Mouse (Mus musculus): Measurements from ENCODE around the gene Mpped2. TPM values are rescaled to one million over a fixed set of nuclear protein-coding genes. Genes with fewer than 3 reads are reported as not detected.
A peak's percentile ranks its signal among the peaks of the same experiment; 100 is the strongest.

Gene Mpped2
- polyA plus RNA-seq, 1 experiment from 2014 or later, result 45.6 TPM

GRCm38 (mm10) chr2:106713151-106713550 is 20.1 kb downstream of the Mpped2 start:
- Histone ChIP-seq H3K4me2 (ENCODE audit: low read length) (no peak overlapping the region), H3K27ac (ENCODE audit: low read depth) (no peak overlapping the region), H3K4me1 (replicated peaks; ENCODE audit: control insufficient read depth, insufficient read depth, low read length) (peaks cover 5% of the 10 kb centered on the region), H3K9ac (ENCODE audit: low read length) (no peak overlapping the region), H3K9me3 (ENCODE audit: control insufficient read depth, low read length) (no peaks in the 10 kb centered on the region), H3K4me3 (ENCODE audit: low read depth, low read length) (no peak overlapping the region), H3K27me3 (replicated peaks; ENCODE audit: control insufficient read depth, insufficient read depth, low read length) (no peaks in the 10 kb centered on the region), H3K36me3 (ENCODE audit: control insufficient read depth, insufficient read depth, low read length) (no peaks in the 10 kb centered on the region)
- no peak for DNase-seq (ENCODE audit: low spot score)
- 23% methylated on average over 4 of the region's 4 CpGs for WGBS
- ATAC-seq (replicated peaks; ENCODE audit: low FRiP score, low TSS enrichment, low read depth), result no peak

GRCm38 (mm10) chr2:106715674-106716364 is 22.8 kb downstream of the Mpped2 start:
- ATAC-seq (replicated peaks; ENCODE audit: low FRiP score, low TSS enrichment, low read depth), result no peak
- peaks cover 5% of the 10 kb centered on the region for H3K4me1 ChIP-seq (replicated peaks; ENCODE audit: control insufficient read depth, insufficient read depth, low read length)
- no peak overlapping the region for H3K27ac ChIP-seq (ENCODE audit: low read depth)
- no peak overlapping the region for H3K9ac ChIP-seq (ENCODE audit: low read length)
- H3K9me3 ChIP-seq (ENCODE audit: control insufficient read depth, low read length), result no peaks in the 10 kb centered on the region
- no peak overlapping the region for H3K4me2 ChIP-seq (ENCODE audit: low read length)
- no peaks in the 10 kb centered on the region for H3K36me3 ChIP-seq (ENCODE audit: control insufficient read depth, insufficient read depth, low read length)
- 85% methylated on average over 10 of the region's 10 CpGs for WGBS
- H3K4me3 ChIP-seq (ENCODE audit: low read depth, low read length), result no peak overlapping the region
- no peak for DNase-seq (ENCODE audit: low spot score)
- no peaks in the 10 kb centered on the region for H3K27me3 ChIP-seq (replicated peaks; ENCODE audit: control insufficient read depth, insufficient read depth, low read length)

DNA sequence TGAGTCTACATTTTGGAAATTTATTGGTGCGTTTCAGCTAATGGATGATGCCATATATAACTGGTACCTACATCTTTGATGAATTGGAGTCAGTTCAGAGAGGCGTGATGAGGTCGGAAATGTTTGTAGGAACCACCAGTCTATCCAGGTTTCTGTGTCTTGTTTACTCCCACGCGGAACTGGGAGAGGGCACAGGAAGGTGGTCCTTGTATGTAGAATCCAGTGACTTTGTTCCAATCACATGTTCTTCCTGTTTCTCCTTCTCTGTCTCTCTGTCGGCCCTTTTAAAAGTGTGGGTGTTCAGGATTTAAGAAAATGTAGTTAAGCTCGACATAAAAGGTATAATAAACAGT is 23.3 kb downstream of the Mpped2 start:
- Histone ChIP-seq H3K27ac (ENCODE audit: low read depth) (no peak overlapping the region), H3K27me3 (replicated peaks; ENCODE audit: control insufficient read depth, insufficient read depth, low read length) (no peaks in the 10 kb centered on the region), H3K9ac (ENCODE audit: low read length) (no peak overlapping the region), H3K9me3 (ENCODE audit: control insufficient read depth, low read length) (no peaks in the 10 kb centered on the region), H3K4me2 (ENCODE audit: low read length) (no peak overlapping the region), H3K4me3 (ENCODE audit: low read depth, low read length) (no peak overlapping the region), H3K36me3 (ENCODE audit: control insufficient read depth, insufficient read depth, low read length) (no peaks in the 10 kb centered on the region), H3K4me1 (replicated peaks; ENCODE audit: control insufficient read depth, insufficient read depth, low read length) (peaks cover 5% of the 10 kb centered on the region)
- DNase-seq (ENCODE audit: low spot score) (no peak), ATAC-seq (replicated peaks; ENCODE audit: low FRiP score, low TSS enrichment, low read depth) (no peak)
- 70% methylated on average over 7 of the region's 7 CpGs for WGBS

DNA sequence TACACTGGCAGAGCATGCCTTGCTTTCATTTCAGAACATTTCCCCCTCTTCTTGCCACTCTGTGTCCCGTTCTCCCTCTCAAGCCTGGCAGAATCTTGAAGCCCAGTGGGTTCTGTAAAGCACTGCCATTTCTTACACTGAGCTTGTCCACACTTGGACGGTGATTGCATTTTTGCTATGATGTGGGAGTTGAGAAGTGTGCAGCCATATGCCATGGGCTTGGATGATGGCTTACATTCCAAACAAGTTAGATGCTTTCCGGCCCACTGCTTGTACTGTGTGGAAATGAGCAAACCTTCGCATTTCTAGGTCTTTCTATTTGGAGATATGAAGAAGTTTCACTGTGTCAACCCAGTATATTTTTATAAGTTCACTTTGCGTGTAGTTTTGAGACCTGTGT is 25.8 kb downstream of the Mpped2 start:
- no peaks in the 10 kb centered on the region for H3K36me3 ChIP-seq (ENCODE audit: control insufficient read depth, insufficient read depth, low read length)
- H3K4me2 ChIP-seq (ENCODE audit: low read length), result no peak overlapping the region
- no peaks in the 10 kb centered on the region for H3K27me3 ChIP-seq (replicated peaks; ENCODE audit: control insufficient read depth, insufficient read depth, low read length)
- no peaks in the 10 kb centered on the region for H3K9me3 ChIP-seq (ENCODE audit: control insufficient read depth, low read length)
- no peak overlapping the region for H3K9ac ChIP-seq (ENCODE audit: low read length)
- no peaks in the 10 kb centered on the region for H3K4me1 ChIP-seq (replicated peaks; ENCODE audit: control insufficient read depth, insufficient read depth, low read length)
- H3K4me3 ChIP-seq (ENCODE audit: low read depth, low read length), result no peak overlapping the region
- WGBS, result 85% methylated on average over 5 of the region's 5 CpGs
- no peak for DNase-seq (ENCODE audit: low spot score)
- ATAC-seq (replicated peaks; ENCODE audit: low FRiP score, low TSS enrichment, low read depth), result no peak
- H3K27ac ChIP-seq (ENCODE audit: low read depth), result no peak overlapping the region

GRCm38 (mm10) chr2:106719434-106719833 is 26.4 kb downstream of the Mpped2 start:
- DNase-seq (ENCODE audit: low spot score) (no peak), ATAC-seq (replicated peaks; ENCODE audit: low FRiP score, low TSS enrichment, low read depth) (no peak)
- no peaks in the 10 kb centered on the region for H3K27me3 ChIP-seq (replicated peaks; ENCODE audit: control insufficient read depth, insufficient read depth, low read length)
- no peaks in the 10 kb centered on the region for H3K36me3 ChIP-seq (ENCODE audit: control insufficient read depth, insufficient read depth, low read length)
- 72% methylated on average over 3 of the region's 3 CpGs for WGBS
- no peak overlapping the region for H3K4me3 ChIP-seq (ENCODE audit: low read depth, low read length)
- H3K9me3 ChIP-seq (ENCODE audit: control insufficient read depth, low read length), result no peaks in the 10 kb centered on the region
- H3K4me1 ChIP-seq (replicated peaks; ENCODE audit: control insufficient read depth, insufficient read depth, low read length), result no peaks in the 10 kb centered on the region
- H3K27ac ChIP-seq (ENCODE audit: low read depth), result no peak overlapping the region
- no peak overlapping the region for H3K9ac ChIP-seq (ENCODE audit: low read length)
- H3K4me2 ChIP-seq (ENCODE audit: low read length), result no peak overlapping the region

DNA sequence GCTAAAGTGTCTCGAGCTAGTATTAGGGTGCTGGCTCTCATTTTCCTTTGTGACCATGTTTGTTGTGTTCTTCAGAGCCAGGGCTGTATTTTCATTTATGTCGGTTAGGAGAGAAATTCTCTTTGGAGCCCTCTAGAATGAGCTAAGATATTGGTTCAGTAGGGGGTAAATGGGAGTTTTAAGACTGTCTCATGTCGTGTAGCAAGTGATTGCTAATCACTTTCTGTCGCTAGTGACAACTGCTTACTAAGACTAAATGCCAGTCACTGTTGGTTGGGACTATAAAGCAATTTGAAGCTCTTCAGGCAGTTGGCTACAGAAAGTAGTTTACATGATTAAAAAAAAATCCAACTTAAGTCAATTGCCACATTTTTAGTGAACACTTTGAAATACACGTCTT is 27.6 kb downstream of the Mpped2 start:
- H3K4me2 ChIP-seq (ENCODE audit: low read length), result no peak overlapping the region
- no peak overlapping the region for H3K4me3 ChIP-seq (ENCODE audit: low read depth, low read length)
- H3K27me3 ChIP-seq (replicated peaks; ENCODE audit: control insufficient read depth, insufficient read depth, low read length), result no peaks in the 10 kb centered on the region
- 50% methylated on average over 5 of the region's 5 CpGs for WGBS
- ATAC-seq (replicated peaks; ENCODE audit: low FRiP score, low TSS enrichment, low read depth), result no peak
- no peaks in the 10 kb centered on the region for H3K36me3 ChIP-seq (ENCODE audit: control insufficient read depth, insufficient read depth, low read length)
- no peak overlapping the region for H3K27ac ChIP-seq (ENCODE audit: low read depth)
- H3K4me1 ChIP-seq (replicated peaks; ENCODE audit: control insufficient read depth, insufficient read depth, low read length), result no peaks in the 10 kb centered on the region
- no peaks in the 10 kb centered on the region for H3K9me3 ChIP-seq (ENCODE audit: control insufficient read depth, low read length)
- DNase-seq (ENCODE audit: low spot score), result no peak
- no peak overlapping the region for H3K9ac ChIP-seq (ENCODE audit: low read length)

- ATAC-seq (replicated peaks; ENCODE audit: low FRiP score, low TSS enrichment, low read depth) (no peak), DNase-seq (ENCODE audit: low spot score) (no peak)
- WGBS, result 83% methylated on average over 4 of the region's 4 CpGs
- Histone ChIP-seq H3K27me3 (replicated peaks; ENCODE audit: control insufficient read depth, insufficient read depth, low read length) (no peaks in the 10 kb centered on the region), H3K27ac (ENCODE audit: low read depth) (no peak overlapping the region), H3K4me2 (ENCODE audit: low read length) (no peak overlapping the region), H3K9ac (ENCODE audit: low read length) (no peak overlapping the region), H3K4me1 (replicated peaks; ENCODE audit: control insufficient read depth, insufficient read depth, low read length) (no peaks in the 10 kb centered on the region), H3K4me3 (ENCODE audit: low read depth, low read length) (no peak overlapping the region), H3K9me3 (ENCODE audit: control insufficient read depth, low read length) (no peaks in the 10 kb centered on the region), H3K36me3 (ENCODE audit: control insufficient read depth, insufficient read depth, low read length) (0 out of 2 replicates have a peak, but pooled peaks cover 4% of the 10 kb centered on the region)
These were observed 29.0 kb downstream of the Mpped2 start for GRCm38 (mm10) chr2:106722020-106722419.

- ATAC-seq (replicated peaks; ENCODE audit: low FRiP score, low TSS enrichment, low read depth) (peak; percentile 61; the same call in 1 of the 2 replicates), DNase-seq (ENCODE audit: low spot score) (peak; percentile 59)
- Histone ChIP-seq H3K27me3 (replicated peaks; ENCODE audit: control insufficient read depth, insufficient read depth, low read length) (no peaks in the 10 kb centered on the region), H3K27ac (ENCODE audit: low read depth) (0 out of 2 replicates have a peak overlapping the region, but pooled peaks have one; percentile 9), H3K4me2 (ENCODE audit: low read length) (no peak overlapping the region), H3K9me3 (ENCODE audit: control insufficient read depth, low read length) (no peaks in the 10 kb centered on the region), H3K36me3 (ENCODE audit: control insufficient read depth, insufficient read depth, low read length) (0 out of 2 replicates have a peak, but pooled peaks cover 4% of the 10 kb centered on the region), H3K9ac (ENCODE audit: low read length) (no peak overlapping the region), H3K4me3 (ENCODE audit: low read depth, low read length) (no peak overlapping the region), H3K4me1 (replicated peaks; ENCODE audit: control insufficient read depth, insufficient read depth, low read length) (peaks cover 9% of the 10 kb centered on the region; the same call in 1 of the 2 replicates)
- WGBS, result 31% methylated on average over 6 of the region's 6 CpGs
These were observed 37.0 kb downstream of the Mpped2 start for GRCm38 (mm10) chr2:106729951-106730564.

- 76% methylated on average over 8 of the region's 8 CpGs for WGBS
- Histone ChIP-seq H3K4me2 (ENCODE audit: low read length) (no peak overlapping the region), H3K4me1 (replicated peaks; ENCODE audit: control insufficient read depth, insufficient read depth, low read length) (peaks cover 9% of the 10 kb centered on the region; the same call in 1 of the 2 replicates), H3K4me3 (ENCODE audit: low read depth, low read length) (no peak overlapping the region), H3K27me3 (replicated peaks; ENCODE audit: control insufficient read depth, insufficient read depth, low read length) (no peaks in the 10 kb centered on the region), H3K9me3 (ENCODE audit: control insufficient read depth, low read length) (no peaks in the 10 kb centered on the region), H3K36me3 (ENCODE audit: control insufficient read depth, insufficient read depth, low read length) (0 out of 2 replicates have a peak, but pooled peaks cover 4% of the 10 kb centered on the region), H3K27ac (ENCODE audit: low read depth) (0 out of 2 replicates have a peak overlapping the region, but pooled peaks have one; percentile 9), H3K9ac (ENCODE audit: low read length) (no peak overlapping the region)
- no peak for DNase-seq (ENCODE audit: low spot score)
- peak; percentile 33; the same call in 1 of the 2 replicates for ATAC-seq (replicated peaks; ENCODE audit: low FRiP score, low TSS enrichment, low read depth)
These were observed 37.5 kb downstream of the Mpped2 start for GRCm38 (mm10) chr2:106730608-106731007.

Data from intestine, embryonic 14.5 days (tissue).